ENCODE assay signal across 19 mouse cellular contexts in the genomic region with DNA sequence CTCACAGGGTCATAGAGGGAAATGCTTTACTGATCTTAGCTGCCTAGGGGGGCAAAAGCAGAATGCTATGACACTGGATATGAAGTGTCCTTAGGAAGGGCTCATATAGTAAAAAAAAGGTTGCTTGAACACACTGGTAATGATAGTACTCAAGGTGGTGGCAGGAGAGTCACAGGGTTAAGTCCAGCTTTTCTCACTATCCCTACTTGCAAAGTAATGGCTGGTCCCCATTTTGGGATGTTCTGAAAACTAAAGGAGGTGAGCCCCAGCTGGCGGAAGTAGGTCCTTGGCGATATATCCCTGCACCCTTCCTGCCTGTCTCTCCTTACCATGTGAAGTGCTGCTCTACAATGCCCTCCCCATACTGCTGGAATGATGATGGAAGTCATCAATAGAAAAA. TPM values are rescaled to one million over a fixed set of nuclear protein-coding genes. Genes with fewer than 3 reads are reported as not detected.
DNase-seq lines count a peak whose midpoint lies in the region; ATAC-seq and TF ChIP-seq lines count a peak whose summit lies in the region.
"Had no signal": no experiment of that assay in that cellular context is flagged by ENCODE, and none has a peak within 500 bp of the region (broad histone marks: within the 10 kb centered on the region; RNA-seq: fewer than 3 reads in every experiment).

No protein-coding gene starts in this region.

- H3K4me3 ChIP-seq in layer of hippocampus, adult 2 months = no peak overlapping the region
- no peak overlapping the region for H3K4me3 ChIP-seq in midbrain, embryonic 11.5 days (ENCODE audit: low read depth, low read length)
- H3K4me3 ChIP-seq in midbrain, embryonic 16.5 days (ENCODE audit: low read depth, low read length) = no peak overlapping the region
- H3K4me3 ChIP-seq: midbrain, embryonic 10.5 days; neural tube, embryonic 15.5 days had no signal

- peak overlapping the region; percentile 79 for H3K27ac ChIP-seq in layer of hippocampus, adult 2 months
- no peak overlapping the region for H3K27ac ChIP-seq in midbrain, embryonic 11.5 days (ENCODE audit: low read depth, low read length)
- no peak overlapping the region for H3K27ac ChIP-seq in midbrain, embryonic 16.5 days (ENCODE audit: low read length)
- H3K27ac ChIP-seq: midbrain, embryonic 10.5 days; neural tube, embryonic 15.5 days had no signal

- no peaks in the 10 kb centered on the region for H3K36me3 ChIP-seq in midbrain, embryonic 11.5 days (ENCODE audit: control insufficient read depth, insufficient read depth, low read length)
- no peaks in the 10 kb centered on the region for H3K36me3 ChIP-seq in midbrain, embryonic 16.5 days (ENCODE audit: control insufficient read depth, insufficient read depth, low read length)
- H3K36me3 ChIP-seq: midbrain, embryonic 10.5 days; neural tube, embryonic 15.5 days had no signal

- no peak overlapping the region for H3K4me2 ChIP-seq in midbrain, embryonic 11.5 days
- no peak overlapping the region for H3K4me2 ChIP-seq in midbrain, embryonic 16.5 days (ENCODE audit: low read length)
- H3K4me2 ChIP-seq: neural tube, embryonic 15.5 days had no signal

- H3K4me1 ChIP-seq in midbrain, embryonic 11.5 days (ENCODE audit: control insufficient read depth, insufficient read depth, low read length) = peaks cover 11% of the 10 kb centered on the region
- H3K4me1 ChIP-seq in midbrain, embryonic 16.5 days (ENCODE audit: control insufficient read depth, insufficient read depth, low read length) = peaks cover 23% of the 10 kb centered on the region

- 93% methylated on average over 2 of the region's 2 CpGs for WGBS in midbrain, embryonic 11.5 days
- 100% methylated on average over 2 of the region's 2 CpGs for WGBS in midbrain, embryonic 16.5 days

- no peak overlapping the region for H3K9ac ChIP-seq in midbrain, embryonic 11.5 days (ENCODE audit: low read length)
- no peak overlapping the region for H3K9ac ChIP-seq in midbrain, embryonic 16.5 days (ENCODE audit: low read depth, low read length)
- H3K9ac ChIP-seq: neural tube, embryonic 15.5 days had no signal

- no peaks in the 10 kb centered on the region for H3K9me3 ChIP-seq in midbrain, embryonic 11.5 days (ENCODE audit: control insufficient read depth, low read length)
- H3K9me3 ChIP-seq in midbrain, embryonic 16.5 days (replicated peaks; ENCODE audit: control insufficient read depth, low read length, poor library complexity, severe bottlenecking) = no peaks in the 10 kb centered on the region
- H3K9me3 ChIP-seq: midbrain, embryonic 10.5 days; neural tube, embryonic 15.5 days had no signal

- DNase-seq in heart, adult 11 months = peak; percentile 76
- no peak for DNase-seq in heart, postnatal 4 days
- DNase-seq in layer of hippocampus, adult 2 months (ENCODE audit: low spot score in 2 of 2) = no peak
- no peak for DNase-seq in layer of hippocampus, adult 18-20 months (ENCODE audit: low spot score in 2 of 2)
- DNase-seq in midbrain, embryonic 11.5 days (ENCODE audit: low spot score, missing footprints) = peak; percentile 74
- no peak for DNase-seq in urinary bladder, postnatal 25 days (ENCODE audit: low spot score)
- DNase-seq in thymus, postnatal 14 days = no peak
- DNase-seq: cerebellum, adult 11 months; kidney, adult 11 months; kidney, postnatal 36 days; left cerebral cortex, postnatal 4 days; lung, postnatal 14 days; thymus, postnatal 25 days had no signal

- H3K27me3 ChIP-seq in midbrain, embryonic 11.5 days (ENCODE audit: control insufficient read depth, insufficient read depth, low read length) = no peaks in the 10 kb centered on the region
- H3K27me3 ChIP-seq in midbrain, embryonic 16.5 days (ENCODE audit: control insufficient read depth, insufficient read depth, low read depth, low read length) = no peaks in the 10 kb centered on the region
- H3K27me3 ChIP-seq: neural tube, embryonic 15.5 days; Patski had no signal

- TF ChIP-seq CTCF in layer of hippocampus, adult 2 months (conservative IDR thresholded peaks at IDR 0.05) = no peak

- ATAC-seq in midbrain, embryonic 11.5 days (ENCODE audit: low FRiP score) = no peak
- ATAC-seq in midbrain, embryonic 16.5 days = no peak
- ATAC-seq: forebrain, embryonic 14.5 days; hindbrain, embryonic 16.5 days; Patski had no signal

RNA-seq across cellular contexts. Expression of gene Eed, which starts 52.3 kb away (rescaled TPM):
- total RNA-seq in heart, postnatal 4 days (2021) = 10 to 100 TPM; 34.7 to 37.8 TPM
- 10 to 100 TPM; 37.2 to 42.2 TPM for total RNA-seq in layer of hippocampus, adult 2 months (2021)
- total RNA-seq in layer of hippocampus, adult 18-20 months (2021) = 10 to 100 TPM; 33.2 to 33.9 TPM
- polyA plus RNA-seq in midbrain, embryonic 11.5 days (2014; fragmentation: Nextera tagmentation; extraction: Ambion mirVana) = 82.8 and 85.7 TPM in 2 replicates
- 24.4 and 25.7 TPM in 2 replicates for polyA plus RNA-seq in midbrain, embryonic 16.5 days (2015; fragmentation: Nextera tagmentation; extraction: Ambion mirVana)

Comparison
In these comparisons a context has a peak if more than half of its experiments do, and no peak if none do; other contexts are left out.
1. DNase-seq: peak in heart, adult 11 months (single experiment) and midbrain, embryonic 11.5 days (single experiment); none in heart, postnatal 4 days (single experiment), layer of hippocampus, adult 2 months (0 of 2), layer of hippocampus, adult 18-20 months (0 of 2), urinary bladder, postnatal 25 days (single experiment) and thymus, postnatal 14 days (single experiment).